In the genomic region with DNA sequence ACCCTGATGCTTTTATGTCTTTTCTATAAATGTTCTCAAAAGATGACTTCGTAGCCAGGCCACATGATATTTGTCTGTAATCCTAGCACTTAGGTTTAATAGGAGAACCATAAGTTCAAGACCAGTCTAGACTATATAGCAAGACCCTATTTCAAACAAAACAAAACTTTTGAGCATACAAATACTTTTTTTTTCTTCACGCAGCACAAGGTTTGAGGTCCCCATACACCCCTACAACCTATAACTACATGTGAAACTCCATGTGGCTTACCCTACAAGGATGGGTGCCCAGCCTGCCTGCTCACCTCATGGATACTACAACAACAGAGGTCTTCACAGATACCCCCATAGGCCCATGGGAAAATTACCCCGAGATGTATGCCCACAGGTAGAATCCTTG, we compare ENCODE assay signal across 8 mouse cellular contexts. TPM values are rescaled to one million over a fixed set of nuclear protein-coding genes. Genes with fewer than 3 reads are reported as not detected.
DNase-seq lines count a peak whose midpoint lies in the region; ATAC-seq and TF ChIP-seq lines count a peak whose summit lies in the region.

No protein-coding gene starts in this region.

- H3K36me3 ChIP-seq in stomach, embryonic 14.5 days (ENCODE audit: control insufficient read depth, insufficient read depth, low read length): peaks cover 24% of the 10 kb centered on the region; the same call in 1 of the 2 replicates
- H3K36me3 ChIP-seq in stomach, postnatal 0 days (ENCODE audit: control insufficient read depth, insufficient read depth, low read length): peaks cover 10% of the 10 kb centered on the region
- peaks cover 33% of the 10 kb centered on the region for H3K36me3 ChIP-seq in liver, embryonic 13.5 days

- H3K4me1 ChIP-seq in stomach, embryonic 14.5 days (ENCODE audit: control insufficient read depth, insufficient read depth, low read length): peaks cover 5% of the 10 kb centered on the region
- H3K4me1 ChIP-seq in stomach, postnatal 0 days (replicated peaks; ENCODE audit: control insufficient read depth, insufficient read depth): no peaks in the 10 kb centered on the region
- H3K4me1 ChIP-seq in liver, embryonic 13.5 days (replicated peaks): peaks cover 40% of the 10 kb centered on the region

- TF ChIP-seq CTCF in gastrocnemius, adult 2 months (IDR thresholded peaks at IDR 0.05): no peak
- TF ChIP-seq CTCF in stomach, postnatal 0 days (IDR thresholded peaks at IDR 0.05; ENCODE audit: low read depth): no peak

- DNase-seq in gastrocnemius, adult 2 months: no peak
- DNase-seq in gastrocnemius, adult 18-20 months (ENCODE audit: low spot score): no peak
- DNase-seq in stomach, postnatal 0 days (ENCODE audit: low spot score): no peak
- no peak for DNase-seq in liver, embryonic 13.5 days
- no peak for DNase-seq in spleen, postnatal 14 days (ENCODE audit: low spot score in 2 of 2)
- DNase-seq in natural killer cell, adult 2 months (ENCODE audit: low spot score in 2 of 2): no peak
- DNase-seq in layer of hippocampus, adult 18-20 months (ENCODE audit: low spot score in 2 of 2): no peak

- intact Hi-C loops in gastrocnemius, adult 2 months (cut with DNase I): no loop called here

- no peaks in the 10 kb centered on the region for H3K9me3 ChIP-seq in stomach, embryonic 14.5 days (ENCODE audit: control insufficient read depth, low read depth, low read length)
- no peaks in the 10 kb centered on the region for H3K9me3 ChIP-seq in stomach, postnatal 0 days (ENCODE audit: control insufficient read depth, low read length)
- H3K9me3 ChIP-seq in liver, embryonic 13.5 days (replicated peaks): no peaks in the 10 kb centered on the region

- TF ChIP-seq EP300 in stomach, postnatal 0 days (optimal IDR thresholded peaks at IDR 0.05): no peak

- WGBS in stomach, embryonic 14.5 days: 44% methylated on average over 3 of the region's 3 CpGs
- WGBS in stomach, postnatal 0 days: 38% methylated on average over 3 of the region's 3 CpGs
- 32% methylated on average over 3 of the region's 3 CpGs for WGBS in liver, embryonic 13.5 days (ENCODE audit: insufficient replicate concordance)

- no peak for ATAC-seq in stomach, embryonic 14.5 days (ENCODE audit: insufficient number of reproducible peaks, insufficient read depth, low FRiP score, low read depth)
- no peak; the same call in 1 of the 2 replicates for ATAC-seq in stomach, postnatal 0 days (ENCODE audit: low FRiP score, low TSS enrichment)
- peak; percentile 22 for ATAC-seq in liver, embryonic 13.5 days (ENCODE audit: low read depth)

- H3K4me3 ChIP-seq in gastrocnemius, adult 2 months: peak overlapping the region; percentile 94
- peak overlapping the region; percentile 90 for H3K4me3 ChIP-seq in stomach, embryonic 14.5 days (ENCODE audit: low read depth, low read length)
- H3K4me3 ChIP-seq in stomach, postnatal 0 days (ENCODE audit: low read depth, low read length): no peak overlapping the region
- H3K4me3 ChIP-seq in liver, embryonic 13.5 days (replicated peaks): peak overlapping the region; percentile 77; the same call in 1 of the 2 replicates

- peak overlapping the region; percentile 80; the same call in 1 of the 2 replicates for H3K4me2 ChIP-seq in stomach, embryonic 14.5 days (replicated peaks; ENCODE audit: low read depth, low read length)
- no peak overlapping the region for H3K4me2 ChIP-seq in stomach, postnatal 0 days (replicated peaks; ENCODE audit: low read depth)
- H3K4me2 ChIP-seq in liver, embryonic 13.5 days: peak overlapping the region; percentile 80

- H3K9ac ChIP-seq in stomach, embryonic 14.5 days (replicated peaks; ENCODE audit: low read depth, low read length): no peak overlapping the region
- no peak overlapping the region for H3K9ac ChIP-seq in stomach, postnatal 0 days (ENCODE audit: low read length)
- H3K9ac ChIP-seq in liver, embryonic 13.5 days: no peak overlapping the region

- no peaks in the 10 kb centered on the region for H3K27me3 ChIP-seq in stomach, embryonic 14.5 days (ENCODE audit: control insufficient read depth, insufficient read depth, low read length)
- no peaks in the 10 kb centered on the region for H3K27me3 ChIP-seq in stomach, postnatal 0 days (ENCODE audit: control insufficient read depth, insufficient read depth, low read length)
- H3K27me3 ChIP-seq in liver, embryonic 13.5 days: no peaks in the 10 kb centered on the region; the same call in none of the 2 replicates

- no peak overlapping the region for H3K27ac ChIP-seq in gastrocnemius, adult 2 months
- H3K27ac ChIP-seq in stomach, embryonic 14.5 days (ENCODE audit: low read length): no peak overlapping the region
- no peak overlapping the region for H3K27ac ChIP-seq in stomach, postnatal 0 days (replicated peaks)
- H3K27ac ChIP-seq in liver, embryonic 13.5 days: peak overlapping the region; percentile 62

RNA-seq across cellular contexts. Expression of a gene that starts 0.4 kb away (rescaled TPM):
- 10 to 100 TPM; 24.3 to 34.7 TPM for total RNA-seq in gastrocnemius, adult 2 months (2021)
- 10 to 100 TPM; 26.1 to 27.5 TPM for total RNA-seq in gastrocnemius, adult 18-20 months (2021)
- polyA plus RNA-seq in stomach, embryonic 14.5 days (2014; fragmentation: Nextera tagmentation; extraction: Ambion mirVana): 79.5 and 80.4 TPM in 2 replicates
- 25.5 and 27.8 TPM in 2 replicates for polyA plus RNA-seq in stomach, postnatal 0 days (2015; fragmentation: Nextera tagmentation; extraction: Ambion mirVana)
- 37.3 and 42.1 TPM in 2 replicates for polyA plus RNA-seq in liver, embryonic 13.5 days (2015; fragmentation: Nextera tagmentation; extraction: Ambion mirVana)
- 10 to 100 TPM; 43.1 to 46.4 TPM for total RNA-seq in layer of hippocampus, adult 18-20 months (2021)

RNA-seq across cellular contexts. Expression of a gene that starts 28.3 kb away (rescaled TPM):
- 1 to 10 TPM; 2.5 to 3.8 TPM for total RNA-seq in gastrocnemius, adult 2 months (2021)
- total RNA-seq in gastrocnemius, adult 18-20 months (2021): 1 to 10 TPM; 2.4 to 3.4 TPM
- 14.5 and 15.1 TPM in 2 replicates for polyA plus RNA-seq in stomach, embryonic 14.5 days (2014; fragmentation: Nextera tagmentation; extraction: Ambion mirVana)
- 5.9 and 7.3 TPM in 2 replicates for polyA plus RNA-seq in stomach, postnatal 0 days (2015; fragmentation: Nextera tagmentation; extraction: Ambion mirVana)
- polyA plus RNA-seq in liver, embryonic 13.5 days (2015; fragmentation: Nextera tagmentation; extraction: Ambion mirVana): 5.4 and 6.7 TPM in 2 replicates
- total RNA-seq in layer of hippocampus, adult 18-20 months (2021): 1 to 10 TPM; 6.9 TPM

RNA-seq across cellular contexts. Expression of a gene that starts 51.6 kb away (rescaled TPM):
- total RNA-seq in gastrocnemius, adult 2 months (2021): under 1 TPM; 0.08 to 0.64 TPM
- total RNA-seq in gastrocnemius, adult 18-20 months (2021): under 1 TPM; 0.09 to 0.50 TPM
- 0.10 TPM in 1 of 2 replicates, not detected in the other for polyA plus RNA-seq in stomach, embryonic 14.5 days (2014; fragmentation: Nextera tagmentation; extraction: Ambion mirVana)
- 0.05 and 0.15 TPM in 2 replicates for polyA plus RNA-seq in stomach, postnatal 0 days (2015; fragmentation: Nextera tagmentation; extraction: Ambion mirVana)
- 0.06 and 0.15 TPM in 2 replicates for polyA plus RNA-seq in liver, embryonic 13.5 days (2015; fragmentation: Nextera tagmentation; extraction: Ambion mirVana)
- 1 to 10 TPM; 4.1 to 5.0 TPM for total RNA-seq in layer of hippocampus, adult 18-20 months (2021)

RNA-seq across cellular contexts. Expression of a gene that starts 54.5 kb away (rescaled TPM):
- total RNA-seq in gastrocnemius, adult 2 months (2021): not detected
- not detected for total RNA-seq in gastrocnemius, adult 18-20 months (2021)
- 4.3 and 4.9 TPM in 2 replicates for polyA plus RNA-seq in stomach, embryonic 14.5 days (2014; fragmentation: Nextera tagmentation; extraction: Ambion mirVana)
- 0.39 and 0.41 TPM in 2 replicates for polyA plus RNA-seq in stomach, postnatal 0 days (2015; fragmentation: Nextera tagmentation; extraction: Ambion mirVana)
- 0.09 TPM in 1 of 2 replicates, not detected in the other for polyA plus RNA-seq in liver, embryonic 13.5 days (2015; fragmentation: Nextera tagmentation; extraction: Ambion mirVana)
- not detected for total RNA-seq in layer of hippocampus, adult 18-20 months (2021)

RNA-seq across cellular contexts. Expression of a gene that starts 56.9 kb away (rescaled TPM):
- not detected for total RNA-seq in gastrocnemius, adult 2 months (2021)
- total RNA-seq in gastrocnemius, adult 18-20 months (2021): under 1 TPM in 1 of 2 experiments, not detected in 1; 0.09 TPM
- 2.7 and 3.7 TPM in 2 replicates for polyA plus RNA-seq in stomach, embryonic 14.5 days (2014; fragmentation: Nextera tagmentation; extraction: Ambion mirVana)
- 26.9 and 28.2 TPM in 2 replicates for polyA plus RNA-seq in stomach, postnatal 0 days (2015; fragmentation: Nextera tagmentation; extraction: Ambion mirVana)
- 0.03 and 0.06 TPM in 2 replicates for polyA plus RNA-seq in liver, embryonic 13.5 days (2015; fragmentation: Nextera tagmentation; extraction: Ambion mirVana)
- total RNA-seq in layer of hippocampus, adult 18-20 months (2021): under 1 TPM; 0.33 to 0.72 TPM
